Mouse (Mus musculus): ENCODE measurements around the gene Kcnj9. TPM values are rescaled to one million over a fixed set of nuclear protein-coding genes. Genes with fewer than 3 reads are reported as not detected.

The Kcnj9 gene
- polyA plus RNA-seq (2015; fragmentation: Nextera tagmentation; extraction: Ambion mirVana): 0.04 TPM in 1 of 2 replicates, not detected in the other

GRCm38 (mm10) chr1:172329131-172329530 is at the start of gene Kcnj9:
Gene Kcnj9, minus strand, starts transcription at chr1:172329318.
- no peaks in the 10 kb centered on the region for H3K36me3 ChIP-seq
- H3K27ac ChIP-seq: no peak within 1 kb of the TSS
- WGBS: 22% methylated on average over 9 of the region's 9 CpGs
- no peak within 1 kb of the TSS for H3K4me3 ChIP-seq
- H3K27me3 ChIP-seq: peaks cover 66% of the 10 kb centered on the region
- H3K9me3 ChIP-seq: no peaks in the 10 kb centered on the region
- H3K4me1 ChIP-seq: peaks cover 10% of the 10 kb centered on the region; the same call in 1 of the 2 replicates
- ATAC-seq (ENCODE audit: borderline replicate concordance, extremely low read depth, low FRiP score, low TSS enrichment): no peak
- no peak within 1 kb of the TSS for H3K9ac ChIP-seq
- H3K4me2 ChIP-seq: no peak within 1 kb of the TSS

- Histone ChIP-seq H3K4me2 (peak overlapping the region; percentile 92), H3K9ac (peak overlapping the region; percentile 81), H3K36me3 (peaks cover 22% of the 10 kb centered on the region), H3K4me1 (peaks cover 30% of the 10 kb centered on the region), H3K9me3 (no peaks in the 10 kb centered on the region), H3K4me3 (peak overlapping the region; percentile 92), H3K27ac (peak overlapping the region; percentile 57), H3K27me3 (no peaks in the 10 kb centered on the region)
- 2% methylated on average over 60 of the region's 62 CpGs for WGBS
- ATAC-seq (ENCODE audit: borderline replicate concordance, extremely low read depth, low FRiP score, low TSS enrichment): no peak; the same call in 1 of the 2 replicates
These were observed 47.8 kb upstream of the Kcnj9 start for GRCm38 (mm10) chr1:172376758-172377458.

GRCm38 (mm10) chr1:172376198-172376667 is 47.1 kb upstream of the Kcnj9 start, which contains the start of gene Pigm:
Gene Pigm, plus strand, starts transcription at chr1:172376546.
- H3K4me1 ChIP-seq: peaks cover 30% of the 10 kb centered on the region
- H3K36me3 ChIP-seq: peaks cover 15% of the 10 kb centered on the region; the same call in 1 of the 2 replicates
- peak within 1 kb of the TSS; percentile 92 for H3K4me2 ChIP-seq
- H3K4me3 ChIP-seq: peak within 1 kb of the TSS; percentile 92
- H3K27me3 ChIP-seq: no peaks in the 10 kb centered on the region
- ATAC-seq (ENCODE audit: borderline replicate concordance, extremely low read depth, low FRiP score, low TSS enrichment): peak; percentile 99
- under 1% methylated on average over 35 of the region's 39 CpGs for WGBS
- H3K9ac ChIP-seq: peak within 1 kb of the TSS; percentile 81
- H3K9me3 ChIP-seq: no peaks in the 10 kb centered on the region
- H3K27ac ChIP-seq: peak within 1 kb of the TSS; percentile 76

GRCm38 (mm10) chr1:172368768-172369418 is 39.8 kb upstream of the Kcnj9 start:
- peak overlapping the region; percentile 33 for H3K4me2 ChIP-seq
- 0 out of 2 replicates have a peak, but pooled peaks have one; percentile 29 for ATAC-seq (ENCODE audit: borderline replicate concordance, extremely low read depth, low FRiP score, low TSS enrichment)
- no peaks in the 10 kb centered on the region for H3K36me3 ChIP-seq
- no peaks in the 10 kb centered on the region for H3K9me3 ChIP-seq
- H3K27ac ChIP-seq: no peak overlapping the region
- 24% methylated on average over 23 of the region's 23 CpGs for WGBS
- no peak overlapping the region for H3K4me3 ChIP-seq
- H3K4me1 ChIP-seq: peaks cover 12% of the 10 kb centered on the region; the same call in 1 of the 2 replicates
- H3K9ac ChIP-seq: no peak overlapping the region
- H3K27me3 ChIP-seq: 0 out of 2 replicates have a peak, but pooled peaks cover 13% of the 10 kb centered on the region

GRCm38 (mm10) chr1:172364684-172365083 is 35.6 kb upstream of the Kcnj9 start:
- Histone ChIP-seq H3K9me3 (no peaks in the 10 kb centered on the region), H3K9ac (no peak overlapping the region), H3K27ac (no peak overlapping the region), H3K4me2 (peak overlapping the region; percentile 20), H3K4me1 (peaks cover 12% of the 10 kb centered on the region; the same call in 1 of the 2 replicates), H3K4me3 (no peak overlapping the region), H3K36me3 (no peaks in the 10 kb centered on the region), H3K27me3 (0 out of 2 replicates have a peak, but pooled peaks cover 8% of the 10 kb centered on the region)
- 11% methylated on average over 6 of the region's 6 CpGs for WGBS
- ATAC-seq (ENCODE audit: borderline replicate concordance, extremely low read depth, low FRiP score, low TSS enrichment): peak; percentile 83

- Histone ChIP-seq H3K36me3 (no peaks in the 10 kb centered on the region), H3K4me1 (0 out of 2 replicates have a peak, but pooled peaks cover 4% of the 10 kb centered on the region), H3K9ac (no peak overlapping the region), H3K9me3 (no peaks in the 10 kb centered on the region), H3K4me2 (no peak overlapping the region), H3K4me3 (no peak overlapping the region), H3K27ac (no peak overlapping the region), H3K27me3 (0 out of 2 replicates have a peak, but pooled peaks cover 9% of the 10 kb centered on the region)
- 73% methylated on average over 10 of the region's 10 CpGs for WGBS
- no peak for ATAC-seq (ENCODE audit: borderline replicate concordance, extremely low read depth, low FRiP score, low TSS enrichment)
These were observed 29.2 kb upstream of the Kcnj9 start for GRCm38 (mm10) chr1:172358341-172358740.

- Histone ChIP-seq H3K9me3 (no peaks in the 10 kb centered on the region), H3K4me3 (no peak overlapping the region), H3K27ac (no peak overlapping the region), H3K4me1 (0 out of 2 replicates have a peak, but pooled peaks cover 4% of the 10 kb centered on the region), H3K9ac (no peak overlapping the region), H3K36me3 (no peaks in the 10 kb centered on the region), H3K27me3 (0 out of 2 replicates have a peak, but pooled peaks cover 9% of the 10 kb centered on the region), H3K4me2 (no peak overlapping the region)
- 4% methylated on average over 1 of the region's 1 CpGs for WGBS
- peak; percentile 32; the same call in 1 of the 2 replicates for ATAC-seq (ENCODE audit: borderline replicate concordance, extremely low read depth, low FRiP score, low TSS enrichment)
These were observed 28.4 kb upstream of the Kcnj9 start for GRCm38 (mm10) chr1:172357550-172357949.

GRCm38 (mm10) chr1:172355336-172355735 is 26.2 kb upstream of the Kcnj9 start:
- ATAC-seq (ENCODE audit: borderline replicate concordance, extremely low read depth, low FRiP score, low TSS enrichment): no peak
- peaks cover 21% of the 10 kb centered on the region; the same call in 1 of the 2 replicates for H3K27me3 ChIP-seq

GRCm38 (mm10) chr1:172352453-172352852 is 23.3 kb upstream of the Kcnj9 start:
- H3K9ac ChIP-seq: no peak overlapping the region
- 68% methylated on average over 3 of the region's 3 CpGs for WGBS
- no peak overlapping the region for H3K4me3 ChIP-seq
- no peak overlapping the region for H3K4me2 ChIP-seq
- H3K9me3 ChIP-seq: no peaks in the 10 kb centered on the region
- H3K4me1 ChIP-seq: peaks cover 17% of the 10 kb centered on the region
- H3K27ac ChIP-seq: no peak overlapping the region
- peaks cover 18% of the 10 kb centered on the region; the same call in 1 of the 2 replicates for H3K27me3 ChIP-seq
- ATAC-seq (ENCODE audit: borderline replicate concordance, extremely low read depth, low FRiP score, low TSS enrichment): no peak
- H3K36me3 ChIP-seq: no peaks in the 10 kb centered on the region

More at GRCm38 (mm10) chr1:172355336-172355735, 26.2 kb upstream of the Kcnj9 start:
- H3K4me1 ChIP-seq: peaks cover 9% of the 10 kb centered on the region
- H3K36me3 ChIP-seq: no peaks in the 10 kb centered on the region
- no peak overlapping the region for H3K9ac ChIP-seq
- 43% methylated on average over 3 of the region's 3 CpGs for WGBS
- H3K9me3 ChIP-seq: no peaks in the 10 kb centered on the region
- no peak overlapping the region for H3K4me3 ChIP-seq
- no peak overlapping the region for H3K4me2 ChIP-seq
- H3K27ac ChIP-seq: no peak overlapping the region

- Histone ChIP-seq H3K27ac (no peak overlapping the region), H3K36me3 (no peaks in the 10 kb centered on the region), H3K4me3 (no peak overlapping the region), H3K27me3 (peaks cover 17% of the 10 kb centered on the region; the same call in 1 of the 2 replicates), H3K4me1 (peaks cover 17% of the 10 kb centered on the region), H3K9ac (no peak overlapping the region), H3K9me3 (no peaks in the 10 kb centered on the region), H3K4me2 (no peak overlapping the region)
- ATAC-seq (ENCODE audit: borderline replicate concordance, extremely low read depth, low FRiP score, low TSS enrichment): no peak
- WGBS: 49% methylated on average over 6 of the region's 6 CpGs
These were observed 22.9 kb upstream of the Kcnj9 start for GRCm38 (mm10) chr1:172352001-172352400.

GRCm38 (mm10) chr1:172349916-172350812 is 21.0 kb upstream of the Kcnj9 start:
- peaks cover 13% of the 10 kb centered on the region for H3K4me1 ChIP-seq

More at GRCm38 (mm10) chr1:172349916-172350812, 21.0 kb upstream of the Kcnj9 start:
- Histone ChIP-seq H3K27me3 (peaks cover 12% of the 10 kb centered on the region; the same call in 1 of the 2 replicates), H3K4me3 (no peak overlapping the region), H3K9ac (no peak overlapping the region), H3K27ac (peak overlapping the region; percentile 30; the same call in 1 of the 2 replicates), H3K36me3 (no peaks in the 10 kb centered on the region), H3K9me3 (no peaks in the 10 kb centered on the region), H3K4me2 (peak overlapping the region; percentile 5; the same call in 1 of the 2 replicates)
- ATAC-seq (ENCODE audit: borderline replicate concordance, extremely low read depth, low FRiP score, low TSS enrichment): peak; percentile 65
- 12% methylated on average over 19 of the region's 19 CpGs for WGBS
